Mouse (Mus musculus) midbrain, embryonic 13.5 days (tissue): ENCODE results near the gene Brca2. TPM values are rescaled to one million over a fixed set of nuclear protein-coding genes. Genes with fewer than 3 reads are reported as not detected.
A peak's percentile ranks its signal among the peaks of the same experiment; 100 is the strongest.

Source experiments
- ATAC-seq: fragments of 200-750 bp; cut with Nextera tagmentation; 2 replicates; pipeline ENCODE4 v1.8.0; 2017; ENCODE audit warnings: mild to moderate bottlenecking, moderate TSS enrichment, moderate library complexity
- H3K27ac ChIP-seq: fragments of 300-500 bp; sonication (generic); 2 replicates; pipeline ENCODE4 v1.5.1; 2015; ENCODE audit warnings: inconsistent platforms, mild to moderate bottlenecking, moderate library complexity
- H3K27me3 ChIP-seq: fragments of 300-500 bp; sonication (generic); 2 replicates; pipeline ENCODE4 v1.6.1; 2015; ENCODE audit warnings: mild to moderate bottlenecking, inconsistent platforms
- H3K36me3 ChIP-seq: fragments of 300-500 bp; sonication (generic); 2 replicates; pipeline ENCODE4 v1.6.1; 2015; ENCODE audit warnings: mild to moderate bottlenecking, inconsistent platforms
- H3K4me1 ChIP-seq: fragments of 300-500 bp; sonication (generic); replicated peaks from 2 replicates; pipeline ENCODE4 v1.6.1; 2015; ENCODE audit warnings: inconsistent platforms
- H3K4me2 ChIP-seq: fragments of 300-500 bp; sonication (generic); replicated peaks from 2 replicates; pipeline ENCODE4 v1.6.1; 2015; ENCODE audit warnings: moderate library complexity, mild to moderate bottlenecking, inconsistent platforms
- H3K4me3 ChIP-seq: fragments of 300-500 bp; sonication (generic); replicated peaks from 2 replicates; pipeline ENCODE4 v1.5.1; 2015; ENCODE audit warnings: mild to moderate bottlenecking, inconsistent platforms
- H3K9ac ChIP-seq: fragments of 300-500 bp; sonication (generic); replicated peaks from 2 replicates; pipeline ENCODE4 v1.6.1; 2015; ENCODE audit warnings: mild to moderate bottlenecking, inconsistent platforms
- H3K9me3 ChIP-seq: fragments of 300-500 bp; sonication (generic); 2 replicates; pipeline ENCODE4 v1.6.1; 2016; ENCODE audit warnings: mild to moderate bottlenecking, inconsistent platforms
- WGBS: fragments of 180-500 bp; shearing (Covaris S2); methylation state at CpG from one replicate; pipeline ENCODE4 v1.1.7; 2015; 5-methylcytosine and 5-hydroxymethylcytosine counted together
- polyA plus RNA-seq: library from polyadenylated mRNA; unstranded; fragments of >200 nt; fragmentation: Nextera tagmentation; extraction: Ambion mirVana; gene quantifications from 2 replicates; pipeline ENCODE4 v1.2.1, GENCODE M21; 2015

Gene Brca2
- polyA plus RNA-seq, 1 experiment from 2014 or later: 18.0 TPM

GRCm38 (mm10) chr5:150570496-150571219 is 48.2 kb downstream of the Brca2 start:
- Histone ChIP-seq H3K4me2 (no peak overlapping the region), H3K36me3 (peaks cover 43% of the 10 kb centered on the region), H3K27me3 (no peaks in the 10 kb centered on the region), H3K4me1 (no peaks in the 10 kb centered on the region), H3K9ac (no peak overlapping the region), H3K27ac (no peak overlapping the region), H3K4me3 (no peak overlapping the region), H3K9me3 (no peaks in the 10 kb centered on the region)
- 68% methylated on average over 11 of the region's 11 CpGs for WGBS
- ATAC-seq: no peak

GRCm38 (mm10) chr5:150574403-150574802 is 52.0 kb downstream of the Brca2 start:
- no peak overlapping the region for H3K27ac ChIP-seq
- no peak overlapping the region for H3K4me2 ChIP-seq
- H3K27me3 ChIP-seq: no peaks in the 10 kb centered on the region
- no peaks in the 10 kb centered on the region for H3K9me3 ChIP-seq
- H3K36me3 ChIP-seq: peaks cover 25% of the 10 kb centered on the region
- H3K4me1 ChIP-seq: no peaks in the 10 kb centered on the region
- no peak overlapping the region for H3K9ac ChIP-seq
- WGBS: 86% methylated on average over 3 of the region's 3 CpGs
- ATAC-seq: no peak
- H3K4me3 ChIP-seq: no peak overlapping the region

GRCm38 (mm10) chr5:150574885-150575284 is 52.5 kb downstream of the Brca2 start:
- Histone ChIP-seq H3K27ac (no peak overlapping the region), H3K36me3 (peaks cover 24% of the 10 kb centered on the region), H3K27me3 (no peaks in the 10 kb centered on the region), H3K4me3 (no peak overlapping the region), H3K4me2 (no peak overlapping the region), H3K9ac (no peak overlapping the region), H3K4me1 (no peaks in the 10 kb centered on the region), H3K9me3 (no peaks in the 10 kb centered on the region)
- WGBS: 84% methylated on average over 5 of the region's 5 CpGs
- ATAC-seq: no peak

GRCm38 (mm10) chr5:150576832-150577231 is 54.4 kb downstream of the Brca2 start:
- WGBS: 89% methylated on average over 11 of the region's 11 CpGs
- Histone ChIP-seq H3K9ac (no peak overlapping the region), H3K9me3 (no peaks in the 10 kb centered on the region), H3K4me2 (no peak overlapping the region), H3K27ac (no peak overlapping the region), H3K27me3 (no peaks in the 10 kb centered on the region), H3K4me3 (no peak overlapping the region), H3K36me3 (peaks cover 22% of the 10 kb centered on the region), H3K4me1 (no peaks in the 10 kb centered on the region)
- no peak for ATAC-seq

GRCm38 (mm10) chr5:150578613-150579171 is 56.3 kb downstream of the Brca2 start:
- H3K9ac ChIP-seq: no peak overlapping the region
- H3K9me3 ChIP-seq: no peaks in the 10 kb centered on the region
- WGBS: 93% methylated on average over 6 of the region's 6 CpGs
- no peak overlapping the region for H3K4me2 ChIP-seq
- H3K4me3 ChIP-seq: no peak overlapping the region
- H3K27me3 ChIP-seq: no peaks in the 10 kb centered on the region
- peaks cover 5% of the 10 kb centered on the region for H3K36me3 ChIP-seq
- ATAC-seq: no peak
- H3K4me1 ChIP-seq: no peaks in the 10 kb centered on the region
- no peak overlapping the region for H3K27ac ChIP-seq

- Histone ChIP-seq H3K27me3 (no peaks in the 10 kb centered on the region), H3K27ac (no peak overlapping the region), H3K36me3 (no peaks in the 10 kb centered on the region), H3K4me2 (no peak overlapping the region), H3K4me3 (no peak overlapping the region), H3K9ac (no peak overlapping the region), H3K4me1 (no peaks in the 10 kb centered on the region), H3K9me3 (no peaks in the 10 kb centered on the region)
- ATAC-seq: no peak
- 70% methylated on average over 6 of the region's 6 CpGs for WGBS
Observed at GRCm38 (mm10) chr5:150581180-150581579, 58.8 kb downstream of the Brca2 start.

GRCm38 (mm10) chr5:150583181-150583580 is 60.8 kb downstream of the Brca2 start:
- no peak overlapping the region for H3K4me3 ChIP-seq
- no peak overlapping the region for H3K4me2 ChIP-seq
- H3K36me3 ChIP-seq: no peaks in the 10 kb centered on the region
- no peaks in the 10 kb centered on the region for H3K4me1 ChIP-seq
- H3K27me3 ChIP-seq: no peaks in the 10 kb centered on the region
- H3K9ac ChIP-seq: no peak overlapping the region
- H3K9me3 ChIP-seq: no peaks in the 10 kb centered on the region
- no peak overlapping the region for H3K27ac ChIP-seq
- 86% methylated on average over 5 of the region's 5 CpGs for WGBS
- ATAC-seq: no peak

DNA sequence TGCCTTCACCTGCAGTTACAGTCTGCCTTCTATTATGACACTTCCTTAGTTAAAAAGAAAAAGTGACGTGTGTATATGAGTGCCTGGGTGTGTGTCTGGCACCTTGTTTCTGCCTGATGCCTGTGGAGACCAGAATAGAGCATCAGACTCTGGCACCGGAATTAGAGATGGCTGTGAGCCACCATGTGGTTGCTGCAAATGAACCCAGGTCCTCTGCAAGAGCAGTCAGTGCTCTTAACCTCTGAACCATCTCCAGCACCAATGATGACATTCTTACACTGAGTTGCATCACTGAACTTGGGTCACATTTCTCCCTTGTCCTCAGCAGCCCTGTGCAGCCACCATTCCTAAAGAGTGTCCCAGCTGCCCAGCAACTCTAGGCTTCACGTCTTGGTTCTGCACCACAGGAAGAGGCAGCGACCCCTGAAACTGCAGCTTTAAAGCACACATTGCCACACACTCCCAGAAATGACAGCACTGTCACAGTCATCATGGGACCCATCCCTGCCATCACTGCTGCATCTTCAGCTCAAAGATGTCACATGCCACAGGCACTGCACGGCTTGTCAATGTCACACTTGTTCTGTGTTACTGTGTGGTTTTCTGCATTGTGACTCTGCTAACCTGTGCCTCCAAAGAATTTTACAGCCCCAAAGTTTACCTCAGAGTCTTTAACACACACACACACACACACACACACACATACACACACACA is 61.3 kb downstream of the Brca2 start:
- H3K27ac ChIP-seq: no peak overlapping the region
- no peak for ATAC-seq
- no peaks in the 10 kb centered on the region for H3K27me3 ChIP-seq
- no peaks in the 10 kb centered on the region for H3K4me1 ChIP-seq
- H3K9ac ChIP-seq: no peak overlapping the region
- no peaks in the 10 kb centered on the region for H3K36me3 ChIP-seq
- H3K4me3 ChIP-seq: no peak overlapping the region
- H3K4me2 ChIP-seq: no peak overlapping the region
- 70% methylated on average over 5 of the region's 5 CpGs for WGBS
- H3K9me3 ChIP-seq: no peaks in the 10 kb centered on the region

DNA sequence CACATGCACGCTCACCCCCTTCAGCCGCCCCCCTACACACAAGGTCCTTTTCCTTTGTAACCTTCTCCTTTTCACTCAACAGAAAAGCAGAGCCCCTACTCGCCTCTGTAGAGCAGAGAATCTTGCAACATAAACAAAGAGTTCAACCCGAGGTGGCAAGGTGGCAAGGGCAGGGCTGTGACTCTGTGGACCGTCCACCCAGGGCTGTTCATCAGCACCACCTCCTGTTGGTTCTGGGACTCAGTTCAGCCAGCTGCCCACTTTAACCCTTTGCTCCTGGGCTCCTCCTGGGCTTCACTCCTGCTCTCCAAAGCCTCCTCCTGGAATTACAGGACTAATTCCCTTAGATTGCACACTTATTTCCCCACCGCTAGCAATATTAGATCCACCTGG is 61.9 kb downstream of the Brca2 start:
- H3K4me2 ChIP-seq: no peak overlapping the region
- ATAC-seq: no peak

DNA sequence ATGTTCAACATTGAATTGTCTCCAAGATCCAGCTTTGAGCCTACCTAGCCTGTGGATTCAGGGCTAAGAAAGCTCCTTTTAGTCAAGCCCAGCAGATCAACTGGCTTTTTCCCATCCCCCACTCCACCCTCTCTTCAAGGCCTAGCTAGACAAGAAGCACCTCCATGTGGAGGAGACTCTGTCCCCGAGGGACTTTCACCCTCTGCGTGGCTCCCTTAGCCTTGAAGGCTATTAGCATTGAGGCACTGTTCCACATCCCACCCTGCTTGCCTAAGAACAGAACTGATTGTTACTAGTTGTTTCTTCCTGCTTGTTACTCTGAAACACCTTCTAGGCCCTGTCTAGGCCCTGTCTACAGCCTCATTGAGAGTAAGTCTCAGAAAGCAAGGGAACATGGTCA is 67.5 kb downstream of the Brca2 start:
- H3K9me3 ChIP-seq: no peaks in the 10 kb centered on the region
- H3K27me3 ChIP-seq: peaks cover 24% of the 10 kb centered on the region
- no peak overlapping the region for H3K9ac ChIP-seq
- H3K27ac ChIP-seq: no peak overlapping the region
- H3K4me3 ChIP-seq: no peak overlapping the region
- H3K4me2 ChIP-seq: no peak overlapping the region
- H3K36me3 ChIP-seq: no peaks in the 10 kb centered on the region
- ATAC-seq: no peak
- 88% methylated on average over 2 of the region's 2 CpGs for WGBS
- H3K4me1 ChIP-seq: peaks cover 14% of the 10 kb centered on the region

More for the DNA sequence above, 61.9 kb downstream of the Brca2 start:
- Histone ChIP-seq H3K9me3 (no peaks in the 10 kb centered on the region), H3K36me3 (no peaks in the 10 kb centered on the region), H3K27me3 (no peaks in the 10 kb centered on the region), H3K9ac (no peak overlapping the region), H3K4me3 (no peak overlapping the region), H3K27ac (no peak overlapping the region), H3K4me1 (no peaks in the 10 kb centered on the region)
- WGBS: 61% methylated on average over 6 of the region's 6 CpGs

GRCm38 (mm10) chr5:150592186-150592903 is 69.9 kb downstream of the Brca2 start:
- WGBS: 78% methylated on average over 13 of the region's 13 CpGs
- H3K9ac ChIP-seq: no peak overlapping the region

More at GRCm38 (mm10) chr5:150592186-150592903, 69.9 kb downstream of the Brca2 start:
- H3K9me3 ChIP-seq: no peaks in the 10 kb centered on the region
- no peak for ATAC-seq
- H3K36me3 ChIP-seq: no peaks in the 10 kb centered on the region
- no peak overlapping the region for H3K27ac ChIP-seq
- 0 out of 2 replicates have a peak overlapping the region, but pooled peaks have one; percentile 83 for H3K4me3 ChIP-seq
- H3K4me1 ChIP-seq: peaks cover 16% of the 10 kb centered on the region
- H3K27me3 ChIP-seq: peaks cover 41% of the 10 kb centered on the region
- H3K4me2 ChIP-seq: no peak overlapping the region
